Mouse (Mus musculus) erythroblast, embryonic 14.5 days (primary cell): ENCODE data around the gene Dmd.

Source experiments
- GATA1 ChIP-seq: IDR thresholded peaks from 2 replicates; pipeline ENCODE4 v1.6.1; 2012; ENCODE audit warnings: low read length, inconsistent platforms, mixed read lengths
- TAL1 ChIP-seq: IDR thresholded peaks from 3 replicates; pipeline ENCODE4 v1.6.1; 2012; ENCODE audit warnings: low read length, inconsistent platforms, mixed read lengths

DNA sequence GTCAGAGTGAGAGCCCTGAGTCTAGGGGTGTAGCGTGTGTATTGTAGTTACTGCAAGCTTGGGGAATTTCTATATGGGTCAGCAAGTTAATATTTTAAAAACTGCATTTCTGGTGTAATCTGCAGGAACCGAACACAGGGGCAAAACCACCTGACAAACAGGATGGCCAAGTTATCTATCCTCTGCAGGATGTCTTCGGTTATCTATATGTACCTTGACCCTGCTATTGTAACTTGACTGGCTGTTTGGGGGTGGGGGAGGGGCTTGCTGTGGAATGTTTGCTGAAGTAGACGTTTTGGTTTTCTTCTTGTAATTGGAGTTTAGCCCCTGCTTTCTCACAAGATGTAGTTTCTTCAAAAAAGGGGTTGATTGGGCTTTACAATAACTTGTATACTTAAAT is 2124.9 kb downstream of the Dmd start:
- TF ChIP-seq TAL1 (no peak), GATA1 (no peak)
